Mouse (Mus musculus) heart, embryonic 14.5 days (tissue): ENCODE data around the gene Ctf1. TPM values are rescaled to one million over a fixed set of nuclear protein-coding genes. Genes with fewer than 3 reads are reported as not detected.

ENCODE experiments used
- ATAC-seq: fragments of 200-750 bp; cut with Nextera tagmentation; 2 replicates; pipeline ENCODE4 v1.8.0; 2017; ENCODE audit warnings: low read depth, moderate TSS enrichment; ENCODE audit not compliant: insufficient number of reproducible peaks, insufficient read depth, low FRiP score
- H3K27ac ChIP-seq, 2 experiments: fragments of 200-500 bp in 1 of 2; fragments of 300-500 bp in 1 of 2; sonication (generic) in 1 of 2; replicated peaks in 1 of 2; 2 replicates each; pipeline ENCODE4 v1.5.1; 2012 to 2014; ENCODE audit warnings: low read depth in 2 of 2, low read length in 2 of 2, control low read depth in 1 of 2, mild to moderate bottlenecking in 1 of 2, mixed read lengths in 1 of 2; ENCODE audit not compliant: control insufficient read depth in 1 of 2, insufficient read depth in 1 of 2
- H3K27me3 ChIP-seq: fragments of 300-500 bp; sonication (generic); 2 replicates; pipeline ENCODE4 v1.6.1; 2014; ENCODE audit warnings: mild to moderate bottlenecking, low read length, control low read depth; ENCODE audit not compliant: control insufficient read depth, insufficient read depth
- H3K36me3 ChIP-seq: fragments of 300-500 bp; sonication (generic); 2 replicates; pipeline ENCODE4 v1.6.1; 2014; ENCODE audit warnings: mild to moderate bottlenecking, control low read depth, low read length, mixed read lengths; ENCODE audit not compliant: control insufficient read depth, insufficient read depth
- H3K4me1 ChIP-seq, 2 experiments: fragments of 200-500 bp in 1 of 2; fragments of 300-500 bp in 1 of 2; sonication (generic) in 1 of 2; 2 replicates each; pipeline ENCODE4 v1.6.1; 2012 to 2014; ENCODE audit warnings: low read length in 2 of 2, control low read depth in 1 of 2, mixed read lengths in 1 of 2; ENCODE audit not compliant: control insufficient read depth in 2 of 2, insufficient read depth in 2 of 2
- H3K4me2 ChIP-seq: fragments of 300-500 bp; sonication (generic); 2 replicates; pipeline ENCODE4 v1.6.1; 2014; ENCODE audit warnings: mild to moderate bottlenecking, low read length
- H3K4me3 ChIP-seq, 2 experiments: fragments of 200-500 bp in 1 of 2; fragments of 300-500 bp in 1 of 2; sonication (generic) in 1 of 2; 2 replicates each; pipeline ENCODE4 v1.5.1; 2012 to 2014; ENCODE audit warnings: low read length in 2 of 2, mild to moderate bottlenecking in 2 of 2, control low read depth in 1 of 2, low read depth in 1 of 2, moderate library complexity in 1 of 2; ENCODE audit not compliant: control insufficient read depth in 1 of 2, insufficient read depth in 1 of 2
- H3K9ac ChIP-seq: fragments of 300-500 bp; sonication (generic); 2 replicates; pipeline ENCODE4 v1.6.1; 2014; ENCODE audit warnings: mild to moderate bottlenecking, low read length
- H3K9me3 ChIP-seq: fragments of 300-500 bp; sonication (generic); 2 replicates; pipeline ENCODE4 v1.6.1; 2016; ENCODE audit warnings: low read length, control low read depth; ENCODE audit not compliant: control insufficient read depth
- WGBS: fragments of 180-500 bp; shearing (Covaris S2); extraction: QIAGEN DNeasy Blood & Tissue Kit; methylation state at CpG from one replicate; pipeline ENCODE4 v1.1.7; 2014; 5-methylcytosine and 5-hydroxymethylcytosine counted together
- polyA plus RNA-seq: library from polyadenylated mRNA; unstranded; fragments of >200 nt; fragmentation: Nextera tagmentation; extraction: Ambion mirVana; gene quantifications from 2 replicates; pipeline ENCODE4 v1.2.1, GENCODE M21; 2014

Gene Ctf1
- polyA plus RNA-seq, 1 experiment from 2014 or later: 5.6 TPM

- 1% methylated on average over 70 of the region's 90 CpGs for WGBS
- Histone ChIP-seq H3K9me3 (no peaks in the 10 kb centered on the region), H3K27ac (peak within 1 kb of the TSS; percentile 74 to 96), H3K36me3 (peaks cover 35% of the 10 kb centered on the region), H3K27me3 (no peaks in the 10 kb centered on the region), H3K4me1 (peaks cover 21 to 24% of the 10 kb centered on the region in 2 experiments), H3K4me2 (peak within 1 kb of the TSS; percentile 80), H3K4me3 (peak within 1 kb of the TSS; percentile 55 to 74), H3K9ac (peak within 1 kb of the TSS; percentile 91)
- peak; percentile 89 for ATAC-seq
Measured at GRCm38 (mm10) chr7:127708207-127709078, 4.1 kb upstream of the Ctf1 start, which contains the start of gene Bcl7c. Gene Bcl7c (minus strand): TSS chr7:127708933.

GRCm38 (mm10) chr7:127709261-127709979, 3.1 kb upstream of the Ctf1 start:
- ATAC-seq: no peak
- Histone ChIP-seq H3K4me2 (peak overlapping the region; percentile 80), H3K27me3 (no peaks in the 10 kb centered on the region), H3K27ac (peak overlapping the region in 1 of 2 experiments; percentile 96; a peak in 2 of 4 replicates), H3K4me1 (peaks cover 21 to 24% of the 10 kb centered on the region in 2 experiments), H3K36me3 (peaks cover 25% of the 10 kb centered on the region), H3K9ac (peak overlapping the region; percentile 91; the same call in 1 of the 2 replicates), H3K9me3 (no peaks in the 10 kb centered on the region), H3K4me3 (peak overlapping the region; percentile 55 to 74)
- WGBS: 72% methylated on average over 5 of the region's 5 CpGs

- ATAC-seq: no peak
- no peaks in the 10 kb centered on the region for H3K27me3 ChIP-seq
- 91% methylated on average over 3 of the region's 3 CpGs for WGBS
- no peak overlapping the region for H3K4me3 ChIP-seq
- peaks cover 21 to 24% of the 10 kb centered on the region in 2 experiments for H3K4me1 ChIP-seq
- no peaks in the 10 kb centered on the region for H3K9me3 ChIP-seq
- no peak overlapping the region for H3K9ac ChIP-seq
- no peak overlapping the region for H3K4me2 ChIP-seq
- H3K27ac ChIP-seq: no peak overlapping the region
- peaks cover 12% of the 10 kb centered on the region for H3K36me3 ChIP-seq
Measured at GRCm38 (mm10) chr7:127711031-127711430, 1.5 kb upstream of the Ctf1 start.

- H3K4me2 ChIP-seq: no peak overlapping the region
- WGBS: 73% methylated on average over 3 of the region's 3 CpGs
- no peak overlapping the region for H3K4me3 ChIP-seq
- H3K9me3 ChIP-seq: no peaks in the 10 kb centered on the region
- H3K27ac ChIP-seq: no peak overlapping the region
- H3K36me3 ChIP-seq: peaks cover 8% of the 10 kb centered on the region
- no peaks in the 10 kb centered on the region for H3K27me3 ChIP-seq
- no peak overlapping the region for H3K9ac ChIP-seq
- peaks cover 21 to 24% of the 10 kb centered on the region in 2 experiments for H3K4me1 ChIP-seq
- ATAC-seq: no peak
Measured at GRCm38 (mm10) chr7:127711456-127711855, 1.1 kb upstream of the Ctf1 start.

GRCm38 (mm10) chr7:127714816-127715215, 2.3 kb downstream of the Ctf1 start:
- Histone ChIP-seq H3K4me3 (no peak overlapping the region), H3K9me3 (no peaks in the 10 kb centered on the region), H3K4me1 (peaks cover 11 to 15% of the 10 kb centered on the region in 2 experiments), H3K4me2 (no peak overlapping the region), H3K36me3 (no peaks in the 10 kb centered on the region), H3K9ac (no peak overlapping the region), H3K27me3 (0 out of 2 replicates have a peak, but pooled peaks cover 4% of the 10 kb centered on the region), H3K27ac (no peak overlapping the region)
- WGBS: 75% methylated on average over 4 of the region's 4 CpGs
- no peak for ATAC-seq

- Histone ChIP-seq H3K4me3 (peak overlapping the region; percentile 5 to 25), H3K9ac (peak overlapping the region; percentile 52), H3K27me3 (0 out of 2 replicates have a peak, but pooled peaks cover 4% of the 10 kb centered on the region), H3K27ac (no peak overlapping the region), H3K4me2 (peak overlapping the region; percentile 60), H3K4me1 (peaks cover 11 to 15% of the 10 kb centered on the region in 2 experiments), H3K9me3 (no peaks in the 10 kb centered on the region), H3K36me3 (no peaks in the 10 kb centered on the region)
- 1% methylated on average over 41 of the region's 41 CpGs for WGBS
- ATAC-seq: peak; percentile 24; the same call in 1 of the 2 replicates
Measured at GRCm38 (mm10) chr7:127716992-127717391, 4.5 kb downstream of the Ctf1 start.

GRCm38 (mm10) chr7:127718339-127718738, 5.8 kb downstream of the Ctf1 start:
- no peak overlapping the region for H3K9ac ChIP-seq
- no peak for ATAC-seq
- WGBS: 78% methylated on average over 6 of the region's 6 CpGs
- no peak overlapping the region for H3K27ac ChIP-seq
- no peak overlapping the region for H3K4me2 ChIP-seq
- peaks cover 2 to 6% of the 10 kb centered on the region in 2 experiments; a peak in 2 of 4 replicates for H3K4me1 ChIP-seq
- 0 out of 2 replicates have a peak, but pooled peaks cover 4% of the 10 kb centered on the region for H3K27me3 ChIP-seq
- H3K4me3 ChIP-seq: no peak overlapping the region
- H3K9me3 ChIP-seq: no peaks in the 10 kb centered on the region
- no peaks in the 10 kb centered on the region for H3K36me3 ChIP-seq
